Mouse (Mus musculus) heart, adult 8-10 months (tissue): ENCODE measurements at regions not wholly inside any gene's neighbourhood (a gene's known extent, or its start where the extent isn't known, plus 50 kb on each side); places are given as distances from the start of the nearest gene placed in this dataset.

Source experiments
- DNase-seq: peaks from one replicate; pipeline ENCODE4 v3.0.0; 2022; ENCODE audit warnings: low spot score

DNA sequence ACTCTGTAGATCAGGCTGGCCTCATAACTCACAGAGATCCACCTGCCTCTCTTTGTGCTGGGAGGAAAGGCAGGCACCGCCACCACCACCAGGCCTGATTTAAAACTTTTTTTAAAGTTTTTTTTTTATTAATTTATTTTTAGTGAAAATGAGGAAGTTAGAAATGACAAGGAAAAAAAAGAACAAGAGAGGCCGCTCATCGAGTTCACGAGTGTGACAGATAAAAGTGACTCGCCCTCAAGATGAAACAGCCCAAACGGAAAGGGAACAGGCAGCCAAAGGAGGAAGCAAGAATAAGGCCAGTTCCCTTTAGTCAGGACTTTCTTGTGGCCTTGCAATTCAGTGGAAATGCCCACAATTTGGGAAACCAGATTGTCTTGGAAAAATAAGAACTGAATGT, 163.4 kb upstream of the Jmjd1c start:
- DNase-seq: no peak

DNA sequence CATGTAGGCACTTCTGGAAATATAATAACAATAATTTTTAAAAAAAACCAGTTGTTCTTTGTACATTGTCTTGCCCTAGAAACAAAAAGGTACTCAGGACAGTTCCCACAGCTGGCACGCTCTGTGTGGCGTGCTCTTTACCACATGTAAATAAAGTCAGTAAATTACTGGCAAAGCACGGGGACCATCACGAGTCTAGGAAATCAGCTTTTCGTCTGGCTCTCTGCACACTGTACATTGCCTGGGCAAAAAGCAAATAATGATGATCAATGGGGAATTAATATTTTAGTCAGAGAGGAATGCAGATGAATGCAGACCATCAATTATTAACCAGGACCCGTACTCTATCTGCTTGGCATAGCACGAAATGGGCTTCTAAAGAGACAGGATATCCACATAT, 162.2 kb upstream of the Jmjd1c start:
- DNase-seq: no peak

GRCm38 (mm10) chr10:66935731-66936130, 160.2 kb upstream of the Jmjd1c start:
- no peak for DNase-seq

DNA sequence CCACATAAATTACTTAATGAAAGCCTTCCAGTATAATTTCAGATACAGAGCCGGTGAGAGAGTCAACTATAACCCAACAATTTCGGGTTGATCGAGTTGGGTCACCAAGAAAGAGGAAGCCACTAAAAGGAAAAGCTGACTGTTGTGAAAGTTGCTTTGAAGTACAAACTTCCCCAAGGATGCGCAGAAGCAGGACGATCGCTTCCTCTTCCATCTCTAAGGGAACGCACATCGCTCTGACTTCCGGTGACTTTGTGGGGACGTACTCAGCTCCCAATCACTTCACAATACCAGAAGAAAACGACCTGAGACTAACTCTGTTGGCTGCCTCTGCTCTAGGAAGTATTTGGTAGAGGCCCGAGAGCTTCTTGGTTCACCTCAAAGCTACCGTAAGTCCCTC, 158.8 kb upstream of the Jmjd1c start:
- DNase-seq: no peak

DNA sequence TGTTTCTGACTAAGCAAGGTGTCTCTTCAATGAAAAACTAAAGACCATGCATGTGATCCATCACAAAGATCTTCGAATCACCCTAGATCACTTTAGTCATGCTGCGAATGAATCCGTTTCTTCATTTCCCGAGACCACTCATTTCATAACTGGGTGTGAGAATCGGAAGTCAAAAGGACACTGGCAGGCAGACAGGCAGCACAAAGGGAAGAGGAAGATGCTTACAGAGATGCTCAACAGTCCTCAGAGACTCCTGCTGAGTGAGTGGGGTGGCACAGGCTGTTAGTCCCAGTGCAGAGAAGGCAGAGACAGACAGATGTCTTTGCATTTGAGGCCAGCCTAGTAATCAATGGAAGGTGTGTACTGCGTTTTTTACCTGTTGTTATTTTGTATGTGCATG, 155.6 kb upstream of the Jmjd1c start:
- DNase-seq: no peak

- no peak for DNase-seq
Observed at GRCm38 (mm10) chr10:66940922-66941321, 155.0 kb upstream of the Jmjd1c start.

- DNase-seq: no peak
Observed at GRCm38 (mm10) chr10:66941974-66942373, 154.0 kb upstream of the Jmjd1c start.

DNA sequence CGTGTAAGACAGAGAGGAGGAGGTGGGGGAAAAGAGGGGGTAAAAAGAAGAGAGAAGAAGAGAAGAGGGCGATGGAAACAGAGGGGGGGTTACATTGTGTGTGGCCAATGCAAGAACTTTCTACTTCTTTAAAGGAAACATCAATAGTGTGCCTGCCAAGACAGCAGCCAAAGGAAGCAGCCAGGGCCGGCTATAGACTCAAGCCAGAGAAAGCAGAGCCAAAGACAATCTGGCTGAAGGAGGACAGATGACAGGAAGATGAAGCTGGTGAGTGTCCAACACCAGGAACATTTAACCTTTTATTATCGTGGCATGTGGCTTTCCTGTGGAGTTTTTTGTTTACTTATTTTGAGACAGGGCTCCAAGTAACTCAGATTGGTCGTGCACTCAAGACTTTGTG, 152.1 kb upstream of the Jmjd1c start:
- DNase-seq: no peak

DNA sequence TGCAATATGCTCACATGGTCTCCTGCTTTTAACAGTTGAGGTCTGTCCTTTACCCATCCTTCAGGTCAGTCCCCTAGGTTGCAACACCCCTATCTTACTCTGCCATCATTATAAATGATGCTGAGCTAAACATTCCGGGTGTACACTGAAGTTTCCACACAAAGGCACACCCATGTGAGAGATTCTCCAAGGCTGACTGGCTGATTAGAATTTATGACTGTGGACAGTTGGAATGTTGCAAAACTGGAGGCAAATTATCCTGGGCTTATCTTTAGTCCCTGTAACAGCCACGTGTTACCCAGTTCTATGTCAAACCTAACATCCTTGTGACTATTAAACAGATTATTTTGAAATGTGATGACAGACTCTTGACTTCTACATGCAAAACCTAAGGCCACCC, 149.8 kb upstream of the Jmjd1c start:
- no peak for DNase-seq

DNA sequence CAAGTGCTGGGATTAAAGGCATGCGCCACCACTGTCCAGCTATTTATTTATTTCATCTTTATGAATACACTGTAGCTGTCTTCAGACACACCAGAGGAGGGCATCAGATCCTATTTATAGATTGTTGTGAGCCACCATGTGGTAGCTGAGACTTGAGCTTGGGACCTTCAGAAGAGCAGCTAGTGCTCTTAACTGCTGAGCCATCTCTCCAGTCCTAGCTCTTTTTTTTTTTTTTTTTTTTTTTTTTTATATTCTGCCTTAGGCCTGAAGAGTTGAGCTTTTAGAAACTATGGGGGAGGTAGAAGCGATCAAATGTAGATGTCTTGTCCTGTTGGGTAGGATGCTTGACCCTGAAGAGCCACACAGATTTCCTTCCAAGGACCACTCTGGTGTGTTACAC, 147.6 kb upstream of the Jmjd1c start:
- DNase-seq: no peak

DNA sequence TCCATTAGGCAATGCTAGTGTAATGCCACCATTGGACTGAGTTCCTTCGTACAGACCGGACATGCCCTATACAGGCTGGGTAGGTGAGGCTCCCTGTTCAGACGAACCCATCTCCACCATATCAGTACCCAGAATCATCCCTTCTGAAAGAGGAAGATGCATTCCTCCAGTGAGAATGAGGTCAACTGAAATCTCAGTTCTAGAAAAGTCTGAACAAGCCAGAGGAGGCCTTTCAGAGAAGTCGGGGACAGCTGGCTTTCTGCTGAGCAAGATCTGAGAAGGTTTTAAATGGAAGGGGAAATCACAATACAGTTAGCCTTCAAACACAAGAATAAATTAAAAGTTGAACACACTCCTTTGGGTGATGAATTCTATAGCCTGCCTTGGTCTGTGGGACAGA, 145.5 kb upstream of the Jmjd1c start:
- no peak for DNase-seq

DNA sequence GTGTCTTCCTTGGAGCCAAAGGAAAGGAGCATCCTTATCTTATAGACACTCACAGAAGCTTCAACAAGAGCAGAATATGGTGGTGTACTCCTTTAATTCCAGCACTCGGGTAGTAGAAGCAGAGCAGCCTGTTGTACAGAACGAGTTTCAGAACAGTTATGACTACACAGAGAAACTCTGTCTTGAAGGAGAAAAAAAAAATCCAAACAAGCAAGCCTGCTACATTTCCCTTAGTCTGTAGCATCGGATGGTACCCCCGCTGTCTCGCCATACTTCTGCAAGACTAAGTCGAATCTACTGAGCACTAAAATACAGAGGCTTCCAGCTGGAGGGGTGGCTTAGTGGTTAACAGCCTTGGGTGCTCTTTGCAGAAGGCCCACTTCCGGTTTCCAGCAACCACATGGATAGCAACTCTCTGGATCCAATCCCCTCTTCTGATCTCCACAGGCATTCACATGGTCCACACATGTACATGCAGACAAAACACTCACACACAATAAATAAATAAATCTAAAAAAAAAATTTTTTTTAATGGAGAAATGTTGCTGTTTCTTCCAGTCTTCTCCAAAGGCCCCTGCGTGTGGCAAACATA, 144.6 kb upstream of the Jmjd1c start:
- no peak for DNase-seq

GRCm38 (mm10) chr10:66951935-66952334, 144.0 kb upstream of the Jmjd1c start:
- DNase-seq: no peak

DNA sequence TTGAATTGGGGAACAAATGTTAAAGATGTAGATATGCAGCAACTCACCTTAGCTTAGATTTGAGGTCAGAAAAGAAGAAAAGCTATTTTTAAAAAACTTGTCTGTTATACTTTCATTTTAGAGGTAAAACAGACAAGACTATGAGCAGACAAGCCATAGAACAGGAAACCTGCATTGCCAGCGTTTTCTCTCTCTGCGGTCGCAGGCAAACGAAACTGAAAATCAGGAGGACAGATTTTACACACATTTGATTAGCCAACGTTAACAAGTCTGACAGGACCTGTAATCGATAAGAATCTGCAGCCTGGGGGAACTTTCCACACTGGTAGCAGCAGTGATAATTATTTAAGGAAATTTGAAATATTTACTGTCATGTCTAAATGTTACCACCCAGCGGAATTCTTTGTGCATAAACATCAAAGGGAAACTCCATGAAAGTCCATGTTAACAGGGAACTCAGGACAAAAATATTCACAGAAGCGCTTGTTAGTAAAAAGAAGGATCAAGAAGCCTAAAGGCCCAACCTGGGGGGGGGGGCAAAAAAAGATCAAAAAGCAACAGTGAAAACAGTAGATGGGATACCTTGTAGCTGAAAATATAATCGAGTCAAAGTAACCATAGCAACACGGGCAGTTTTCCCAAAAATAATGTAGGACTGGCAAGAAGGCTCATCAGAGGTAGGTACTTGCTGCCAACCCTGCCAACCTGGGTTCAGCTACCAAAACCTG, 142.5 kb upstream of the Jmjd1c start:
- no peak for DNase-seq

DNA sequence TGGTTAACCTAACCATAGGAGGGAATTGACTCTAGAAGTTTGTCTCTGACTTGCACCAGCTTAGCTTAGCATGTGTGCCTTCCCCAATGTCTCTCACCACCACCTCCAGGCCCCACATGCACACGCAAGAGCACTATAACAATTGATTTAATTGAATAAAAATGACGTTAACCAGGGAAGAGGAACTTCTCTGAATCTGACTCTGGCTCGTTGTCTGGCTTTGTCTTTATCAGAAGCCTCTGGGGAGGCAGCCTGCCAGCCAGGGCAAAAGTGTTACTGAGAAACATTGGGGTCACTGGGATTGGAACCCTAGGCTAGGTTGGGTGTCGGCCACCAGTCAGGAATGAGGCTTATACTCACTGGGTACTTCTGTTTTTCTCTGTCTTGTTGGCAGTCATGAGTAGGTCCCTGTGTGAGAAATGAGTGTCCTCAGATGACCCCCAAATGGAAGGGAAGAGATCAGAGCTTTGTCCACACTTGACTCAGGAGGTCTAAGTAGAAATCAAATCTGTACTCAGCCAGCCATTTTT, 141.9 kb upstream of the Jmjd1c start:
- DNase-seq: peak; percentile 39

DNA sequence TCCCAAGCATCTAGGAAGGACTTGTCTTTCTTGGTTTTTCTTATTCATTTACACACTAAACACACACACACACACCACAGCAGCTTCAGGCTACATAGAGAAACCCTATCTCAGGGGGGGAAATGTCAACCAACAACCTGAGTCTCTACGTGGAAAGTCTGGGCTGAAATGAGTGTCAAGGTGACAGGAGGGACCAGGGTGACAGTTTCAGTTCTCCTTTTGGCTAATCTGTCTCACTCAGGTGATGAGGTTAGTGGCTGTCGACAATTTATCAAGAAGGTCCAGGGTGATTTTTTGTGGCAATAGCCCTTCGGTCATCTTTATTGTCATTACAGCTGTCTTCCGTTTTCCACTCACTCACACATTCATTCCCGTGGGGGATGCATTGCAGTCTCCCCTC, 140.5 kb upstream of the Jmjd1c start:
- DNase-seq: no peak

DNA sequence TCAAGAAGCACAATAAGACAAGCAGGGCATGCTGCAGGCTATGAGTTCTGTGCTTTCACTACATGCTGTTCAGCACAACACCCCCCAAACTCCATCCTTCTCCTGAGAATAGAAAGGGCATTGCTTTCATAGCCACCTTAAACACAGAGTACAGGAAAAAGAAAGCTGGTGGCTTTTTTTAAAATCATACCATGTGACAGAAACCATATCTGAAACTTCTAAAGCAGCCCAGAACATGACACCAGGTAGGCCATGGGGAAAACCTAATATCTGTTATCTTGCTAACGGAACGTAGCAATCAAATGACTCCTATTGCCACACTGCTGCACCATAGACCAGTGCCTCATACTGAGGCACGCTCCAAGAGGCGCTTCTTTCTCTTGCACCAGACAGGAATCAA, 139.3 kb upstream of the Jmjd1c start:
- no peak for DNase-seq

- DNase-seq: no peak
Observed at GRCm38 (mm10) chr10:66957373-66957772, 138.6 kb upstream of the Jmjd1c start.
